Mouse (Mus musculus) layer of hippocampus, postnatal 10 days (tissue): ENCODE measurements around the gene Wnt3a. TPM values are rescaled to one million over a fixed set of nuclear protein-coding genes. Genes with fewer than 3 reads are reported as not detected.
"Not testable (repeated sequence)": the region's sequence is repeated elsewhere in the genome, so short reads cannot be mapped to it uniquely, and the experiment has no call there.

Source experiments
- DNase-seq, 2 experiments: peaks; one replicate each; pipeline ENCODE4 v3.0.0; 2021; ENCODE audit warnings: low spot score in 2 of 2
- microRNA-seq, 2 experiments: library from miRNA; unstranded; fragments of <30 nt; microRNA quantifications; one replicate each; pipeline ENCODE4 v1.2.0; 2021
- total RNA-seq, 2 experiments: library from RNA; stranded (reverse); gene quantifications; 2 replicates each; pipeline ENCODE4 v1.2.3; 2021

The Wnt3a gene
- total RNA-seq, 2 experiments from 2014 or later: not detected

- DNase-seq: no peak
These were observed 68.2 kb downstream of the Wnt3a start for GRCm38 (mm10) chr11:59222306-59222705.

GRCm38 (mm10) chr11:59221604-59222003 is 68.9 kb downstream of the Wnt3a start:
- DNase-seq: no peak

GRCm38 (mm10) chr11:59219064-59219463 is 71.5 kb downstream of the Wnt3a start:
- DNase-seq: no peak

GRCm38 (mm10) chr11:59218389-59218998 is 72.1 kb downstream of the Wnt3a start:
- DNase-seq: no peak

- no peak for DNase-seq
These were observed 73.6 kb downstream of the Wnt3a start for GRCm38 (mm10) chr11:59216955-59217354.

GRCm38 (mm10) chr11:59212892-59213494 is 77.6 kb downstream of the Wnt3a start:
- no peak for DNase-seq

GRCm38 (mm10) chr11:59212320-59212719 is 78.2 kb downstream of the Wnt3a start:
- DNase-seq: not testable (repeated sequence)

- DNase-seq: not testable (repeated sequence)
These were observed 79.0 kb downstream of the Wnt3a start for GRCm38 (mm10) chr11:59211561-59211960.

- DNase-seq: no peak
These were observed 80.5 kb downstream of the Wnt3a start for GRCm38 (mm10) chr11:59210020-59210419.

- DNase-seq: no peak
These were observed 81.0 kb downstream of the Wnt3a start for GRCm38 (mm10) chr11:59209580-59209979.

- DNase-seq: peak; percentile 69 to 73
These were observed 81.5 kb downstream of the Wnt3a start for GRCm38 (mm10) chr11:59209003-59209441.

- peak; percentile 94 to 97 for DNase-seq
These were observed 82.3 kb downstream of the Wnt3a start, which contains the start of gene 2310033P09Rik for GRCm38 (mm10) chr11:59208153-59208831. 2310033P09Rik (plus strand) TSS chr11:59208321.

- DNase-seq: peak; percentile 91 to 93
These were observed 88.2 kb downstream of the Wnt3a start, which contains the start of gene Mrpl55 for GRCm38 (mm10) chr11:59202081-59202995. Mrpl55 (plus strand) TSS chr11:59202486.

GRCm38 (mm10) chr11:59201216-59202002 is 89.1 kb downstream of the Wnt3a start:
- DNase-seq: no peak

Small RNA genes lying within 50 kb of the gene (microRNA-seq; reads per million reads assigned to microRNA genes)
- gene Gm24756: 0 reads per million in 2 experiments

Other genes starting within 250 kb of the Wnt3a start
- gene Obscn, start 154.3 kb downstream of the Wnt3a start, total RNA-seq: 1 to 10 TPM; 2.9 TPM
- gene Iba57, start 127.0 kb downstream of the Wnt3a start, total RNA-seq: 10 to 100 TPM; 11.0 to 12.0 TPM
- 1 to 10 TPM; 1.8 to 2.8 TPM for gene Gjc2, start 107.5 kb downstream of the Wnt3a start, total RNA-seq
- gene Guk1, start 98.5 kb downstream of the Wnt3a start, total RNA-seq: 100 to 1,000 TPM; 123 to 125 TPM
- gene Mrpl55, start 88.3 kb downstream of the Wnt3a start, total RNA-seq: 10 to 100 TPM; 39.6 to 40.9 TPM
- gene 2310033P09Rik, start 82.4 kb downstream of the Wnt3a start, total RNA-seq: 10 to 100 TPM; 24.7 to 25.5 TPM
- 100 to 1,000 TPM; 445 to 470 TPM for gene Arf1, start 62.5 kb downstream of the Wnt3a start, total RNA-seq
- gene Wnt9a, start 16.2 kb upstream of the Wnt3a start, total RNA-seq: 1 to 10 TPM; 2.7 to 2.9 TPM
- gene Prss38, start 84.9 kb upstream of the Wnt3a start, total RNA-seq: not detected
- gene Jmjd4, start 159.3 kb upstream of the Wnt3a start, total RNA-seq: 10 to 100 TPM; 30.3 to 30.6 TPM
- 100 to 1,000 TPM; 307 to 329 TPM for gene Snap47, start 160.4 kb upstream of the Wnt3a start, total RNA-seq
- 1 to 10 TPM; 4.2 to 5.0 TPM for gene Zfp867, start 181.7 kb upstream of the Wnt3a start, total RNA-seq
- 10 to 100 TPM; 13.1 to 15.1 TPM for gene Zkscan17, start 236.0 kb upstream of the Wnt3a start, total RNA-seq